Comparison of ENCODE assay signal across 14 mouse cellular contexts in the genomic region with DNA sequence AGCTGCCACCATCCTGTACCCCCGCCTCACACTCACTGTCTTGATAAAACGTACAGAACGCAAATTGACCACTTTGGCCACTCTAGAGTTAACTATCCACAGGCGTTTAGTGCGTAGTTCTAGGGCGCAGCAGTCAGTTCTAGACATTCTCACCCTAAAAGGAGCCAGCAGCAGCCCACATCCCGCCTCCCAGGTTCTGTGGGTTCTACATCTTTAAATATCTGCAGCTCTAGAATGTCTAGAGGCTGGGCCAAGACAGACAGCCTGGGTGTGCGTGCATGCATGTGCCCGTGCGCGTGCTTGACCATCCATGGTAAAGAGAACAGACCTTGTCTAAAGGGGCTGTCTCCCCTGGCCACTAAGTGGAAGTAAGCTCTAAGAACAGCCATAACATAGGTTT. TPM values are rescaled to one million over a fixed set of nuclear protein-coding genes. Genes with fewer than 3 reads are reported as not detected.
"Had no signal": no experiment of that assay in that cellular context is flagged by ENCODE, and none has a peak within 500 bp of the region (broad histone marks: within the 10 kb centered on the region; RNA-seq: fewer than 3 reads in every experiment).

No protein-coding gene starts in this region.

- DNase-seq: kidney, adult 2 months; kidney, postnatal 25 days; liver, embryonic 13.5 days; lung, adult 2 months; lung, postnatal 14 days; lung, postnatal 4 days; retina, postnatal 1 day; right cerebral cortex, postnatal 4 days; thymus, adult 18-20 months; thymus, postnatal 36 days had no signal

RNA-seq across cellular contexts. Expression of gene Gm49027, which starts 35.8 kb away (rescaled TPM):
- total RNA-seq: liver, adult 2 months; megakaryocyte-erythroid progenitor cell, adult 5-6 weeks; monocyte, adult 5-6 weeks; neutrophil, adult 5-6 weeks had no signal

RNA-seq across cellular contexts. Expression of gene B3gnt4, which starts 50.9 kb away (rescaled TPM):
- total RNA-seq: liver, adult 2 months; monocyte, adult 5-6 weeks; neutrophil, adult 5-6 weeks had no signal
